Mouse (Mus musculus) forebrain, embryonic 10.5 days (tissue): ENCODE data around the gene Rec8. TPM values are rescaled to one million over a fixed set of nuclear protein-coding genes. Genes with fewer than 3 reads are reported as not detected.

Experiments
- DNase-seq: peaks from one replicate; pipeline ENCODE4 v3.0.0-alpha.2; 2017; ENCODE audit warnings: low spot score; ENCODE audit errors: extremely low spot score
- H3K27ac ChIP-seq: fragments of 300-500 bp; sonication (generic); 2 replicates; pipeline ENCODE4 v1.5.1; 2016; ENCODE audit warnings: mild to moderate bottlenecking
- H3K27me3 ChIP-seq: fragments of 300-500 bp; sonication (generic); 2 replicates; pipeline ENCODE4 v1.6.1; 2016; ENCODE audit warnings: mild to moderate bottlenecking; ENCODE audit not compliant: poor library complexity, severe bottlenecking
- H3K36me3 ChIP-seq: fragments of 300-500 bp; sonication (generic); replicated peaks from 2 replicates; pipeline ENCODE4 v1.6.1; 2016; ENCODE audit warnings: mild to moderate bottlenecking, moderate library complexity
- H3K4me1 ChIP-seq: fragments of 300-500 bp; sonication (generic); 2 replicates; pipeline ENCODE4 v1.6.1; 2016
- H3K4me3 ChIP-seq: fragments of 300-500 bp; sonication (generic); 2 replicates; pipeline ENCODE4 v1.5.1; 2016; ENCODE audit warnings: mild to moderate bottlenecking, moderate library complexity
- H3K9me3 ChIP-seq: fragments of 300-500 bp; sonication (generic); 2 replicates; pipeline ENCODE4 v1.6.1; 2016; ENCODE audit warnings: mild to moderate bottlenecking, moderate library complexity
- WGBS: fragments of 180-500 bp; shearing (Covaris S2); methylation state at CpG from one replicate; pipeline ENCODE4 v1.1.7; 2016; 5-methylcytosine and 5-hydroxymethylcytosine counted together
- polyA plus RNA-seq: library from polyadenylated mRNA; unstranded; fragments of >200 nt; fragmentation: Nextera tagmentation; extraction: Ambion mirVana; gene quantifications from 2 replicates; pipeline ENCODE4 v1.2.1, GENCODE M21; 2016

Gene Rec8
- polyA plus RNA-seq, 1 experiment from 2014 or later, result 5.6 TPM

GRCm38 (mm10) chr14:55603271-55603632 is 14.6 kb upstream of the Rec8 start, which contains the start of gene Irf9:
Gene Irf9 (plus strand): TSS chr14:55603571.
- peaks cover 15% of the 10 kb centered on the region for H3K4me1 ChIP-seq
- 89% methylated on average over 7 of the region's 7 CpGs for WGBS
- H3K27ac ChIP-seq, result peak within 1 kb of the TSS; percentile 78
- no peaks in the 10 kb centered on the region for H3K27me3 ChIP-seq
- H3K9me3 ChIP-seq, result no peaks in the 10 kb centered on the region
- DNase-seq, result no peak
- peak within 1 kb of the TSS; percentile 42 for H3K4me3 ChIP-seq
- peaks cover 92% of the 10 kb centered on the region for H3K36me3 ChIP-seq

- Histone ChIP-seq H3K36me3 (peaks cover 92% of the 10 kb centered on the region), H3K27ac (peak overlapping the region; percentile 78), H3K27me3 (no peaks in the 10 kb centered on the region), H3K4me1 (peaks cover 15% of the 10 kb centered on the region), H3K4me3 (peak overlapping the region; percentile 42), H3K9me3 (no peaks in the 10 kb centered on the region)
- peak; percentile 83 for DNase-seq
- WGBS, result 23% methylated on average over 19 of the region's 19 CpGs
Measured at GRCm38 (mm10) chr14:55603633-55604576, 13.9 kb upstream of the Rec8 start.

DNA sequence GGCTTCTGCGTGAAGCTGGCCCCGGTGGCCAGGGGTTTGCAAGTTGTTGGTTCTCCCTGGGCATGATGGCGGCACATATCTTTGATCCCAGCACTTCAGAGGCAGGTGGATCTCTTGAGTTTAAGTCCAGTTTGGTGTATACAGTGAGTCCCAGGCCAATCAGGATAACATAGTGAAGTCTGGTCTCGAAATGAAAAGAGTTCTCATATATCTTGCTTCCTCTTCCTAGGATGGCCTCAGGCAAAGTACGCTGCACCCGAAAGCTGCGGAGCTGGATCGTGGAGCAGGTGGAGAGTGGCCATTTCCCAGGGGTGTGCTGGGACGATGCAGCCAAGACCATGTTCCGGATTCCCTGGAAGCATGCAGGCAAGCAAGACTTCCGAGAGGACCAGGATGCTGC is 13.0 kb upstream of the Rec8 start:
- Histone ChIP-seq H3K36me3 (peaks cover 92% of the 10 kb centered on the region), H3K4me3 (no peak overlapping the region; the same call in 1 of the 2 replicates), H3K27ac (no peak overlapping the region), H3K4me1 (peaks cover 15% of the 10 kb centered on the region), H3K27me3 (no peaks in the 10 kb centered on the region), H3K9me3 (no peaks in the 10 kb centered on the region)
- WGBS, result 93% methylated on average over 11 of the region's 11 CpGs
- DNase-seq, result no peak

- no peak overlapping the region for H3K27ac ChIP-seq
- DNase-seq, result no peak
- no peaks in the 10 kb centered on the region for H3K27me3 ChIP-seq
- H3K36me3 ChIP-seq, result peaks cover 89% of the 10 kb centered on the region
- WGBS, result 96% methylated on average over 16 of the region's 16 CpGs
- H3K4me3 ChIP-seq, result no peak overlapping the region
- peaks cover 15% of the 10 kb centered on the region for H3K4me1 ChIP-seq
- H3K9me3 ChIP-seq, result no peaks in the 10 kb centered on the region
Measured at GRCm38 (mm10) chr14:55605743-55606459, 11.9 kb upstream of the Rec8 start.

DNA sequence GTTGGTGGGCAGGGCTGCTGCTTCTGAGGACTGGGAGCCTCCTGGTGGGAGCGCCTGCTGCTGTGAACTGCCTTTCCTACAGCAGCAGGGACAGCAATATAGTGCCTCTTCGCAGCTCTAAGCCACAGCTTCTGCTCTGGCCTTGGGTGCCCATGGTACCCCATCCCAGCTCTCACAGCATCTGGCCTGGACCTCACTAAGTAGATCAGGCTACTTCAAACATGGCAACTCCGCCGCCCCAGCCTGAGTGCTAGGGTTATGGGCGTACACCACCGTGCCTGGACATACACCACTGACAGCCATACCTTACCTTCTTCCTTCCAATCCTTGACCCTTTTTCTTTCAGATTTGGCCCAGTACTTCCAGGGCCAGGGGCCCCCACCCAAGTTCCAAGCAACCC is 9.5 kb upstream of the Rec8 start:
- no peak overlapping the region for H3K27ac ChIP-seq
- H3K27me3 ChIP-seq, result no peaks in the 10 kb centered on the region
- no peak overlapping the region for H3K4me3 ChIP-seq
- 91% methylated on average over 6 of the region's 6 CpGs for WGBS
- no peaks in the 10 kb centered on the region for H3K9me3 ChIP-seq
- no peak for DNase-seq
- peaks cover 65% of the 10 kb centered on the region for H3K36me3 ChIP-seq
- peaks cover 14% of the 10 kb centered on the region for H3K4me1 ChIP-seq

- DNase-seq, result no peak
- H3K27ac ChIP-seq, result no peak overlapping the region
- no peak overlapping the region for H3K4me3 ChIP-seq
- H3K36me3 ChIP-seq, result peaks cover 22% of the 10 kb centered on the region
- 84% methylated on average over 6 of the region's 6 CpGs for WGBS
- no peaks in the 10 kb centered on the region for H3K9me3 ChIP-seq
- H3K27me3 ChIP-seq, result peaks cover 4% of the 10 kb centered on the region; the same call in 1 of the 2 replicates
- peaks cover 12% of the 10 kb centered on the region for H3K4me1 ChIP-seq
Measured at GRCm38 (mm10) chr14:55613346-55613745, 4.5 kb upstream of the Rec8 start.

DNA sequence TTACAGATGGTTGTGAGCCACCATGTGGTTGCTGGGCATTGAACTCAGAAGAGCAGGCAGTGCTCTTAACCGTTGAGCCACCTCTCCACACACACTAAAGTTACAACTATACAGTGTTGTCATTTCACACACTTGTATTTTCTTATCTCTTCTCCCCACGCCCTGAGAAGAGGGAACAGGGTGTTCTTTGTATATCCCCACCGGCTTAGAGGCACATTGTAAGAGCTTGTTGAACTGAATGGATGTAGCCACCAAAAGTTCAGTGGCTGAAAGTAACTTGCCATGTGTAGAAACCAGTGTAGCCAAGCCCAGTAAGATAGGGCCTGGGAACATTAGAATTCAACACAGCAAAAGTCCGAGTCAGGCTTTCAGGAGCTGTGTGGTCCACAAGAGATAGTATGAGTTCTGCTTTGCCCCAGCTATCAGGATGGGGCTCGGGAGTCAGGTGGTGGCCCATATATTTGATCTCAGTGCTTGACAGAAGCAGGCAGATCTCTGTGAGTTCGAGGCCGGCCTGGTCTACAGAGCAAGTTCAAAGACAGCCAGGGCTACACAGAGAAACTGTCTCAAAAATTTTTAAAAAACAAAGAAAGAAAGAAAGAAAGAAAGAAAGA is 3.2 kb upstream of the Rec8 start:
- 82% methylated on average over 7 of the region's 7 CpGs for WGBS
- Histone ChIP-seq H3K4me1 (peaks cover 20% of the 10 kb centered on the region), H3K9me3 (no peaks in the 10 kb centered on the region)

GRCm38 (mm10) chr14:55615876-55616275 is 2.0 kb upstream of the Rec8 start:
- Histone ChIP-seq H3K4me3 (no peak overlapping the region), H3K36me3 (no peaks in the 10 kb centered on the region), H3K27me3 (peaks cover 13% of the 10 kb centered on the region), H3K27ac (no peak overlapping the region), H3K4me1 (peaks cover 20% of the 10 kb centered on the region), H3K9me3 (no peaks in the 10 kb centered on the region)
- no peak for DNase-seq
- WGBS, result 50% methylated on average over 2 of the region's 2 CpGs

More for the DNA sequence above, 3.2 kb upstream of the Rec8 start:
- H3K27me3 ChIP-seq, result peaks cover 13% of the 10 kb centered on the region
- DNase-seq, result no peak
- no peak overlapping the region for H3K27ac ChIP-seq
- peaks cover 9% of the 10 kb centered on the region for H3K36me3 ChIP-seq
- no peak overlapping the region for H3K4me3 ChIP-seq

GRCm38 (mm10) chr14:55616844-55617243 is 993 bp upstream of the Rec8 start:
- Histone ChIP-seq H3K4me1 (peaks cover 20% of the 10 kb centered on the region), H3K4me3 (no peak overlapping the region), H3K27ac (no peak overlapping the region), H3K9me3 (no peaks in the 10 kb centered on the region), H3K27me3 (peaks cover 13% of the 10 kb centered on the region), H3K36me3 (no peaks in the 10 kb centered on the region)
- 89% methylated on average over 2 of the region's 2 CpGs for WGBS
- no peak for DNase-seq

GRCm38 (mm10) chr14:55618486-55619195 is 804 bp downstream of the Rec8 start:
- Histone ChIP-seq H3K27ac (0 out of 2 replicates have a peak overlapping the region, but pooled peaks have one; percentile 42), H3K4me3 (peak overlapping the region; percentile 36), H3K27me3 (peaks cover 13% of the 10 kb centered on the region), H3K9me3 (no peaks in the 10 kb centered on the region), H3K4me1 (peaks cover 20% of the 10 kb centered on the region), H3K36me3 (peaks cover 6% of the 10 kb centered on the region)
- DNase-seq, result no peak
- WGBS, result 59% methylated on average over 22 of the region's 22 CpGs

- 93% methylated on average over 27 of the region's 27 CpGs for WGBS
- H3K27ac ChIP-seq, result no peak overlapping the region
- no peaks in the 10 kb centered on the region for H3K4me1 ChIP-seq
- no peak overlapping the region for H3K4me3 ChIP-seq
- H3K9me3 ChIP-seq, result no peaks in the 10 kb centered on the region
- H3K27me3 ChIP-seq, result no peaks in the 10 kb centered on the region
- H3K36me3 ChIP-seq, result peaks cover 100% of the 10 kb centered on the region
- DNase-seq, result no peak
Measured at GRCm38 (mm10) chr14:55628077-55628827, 10.4 kb downstream of the Rec8 start.
